Mouse (Mus musculus) liver, postnatal 0 days (tissue): ENCODE measurements at regions not wholly inside any gene's neighbourhood (a gene's known extent, or its start where the extent isn't known, plus 50 kb on each side); places are given as distances from the start of the nearest gene placed in this dataset.

Experiments used
- CTCF ChIP-seq: sonication (generic); IDR thresholded peaks from 2 replicates; pipeline ENCODE4 v1.5.1; 2016; ENCODE audit warnings: antibody characterized with exemption, low read depth
- EP300 ChIP-seq: IDR thresholded peaks from 2 replicates; pipeline ENCODE4 v1.6.1; 2016; ENCODE audit warnings: antibody characterized with exemption, low read depth, mild to moderate bottlenecking

DNA sequence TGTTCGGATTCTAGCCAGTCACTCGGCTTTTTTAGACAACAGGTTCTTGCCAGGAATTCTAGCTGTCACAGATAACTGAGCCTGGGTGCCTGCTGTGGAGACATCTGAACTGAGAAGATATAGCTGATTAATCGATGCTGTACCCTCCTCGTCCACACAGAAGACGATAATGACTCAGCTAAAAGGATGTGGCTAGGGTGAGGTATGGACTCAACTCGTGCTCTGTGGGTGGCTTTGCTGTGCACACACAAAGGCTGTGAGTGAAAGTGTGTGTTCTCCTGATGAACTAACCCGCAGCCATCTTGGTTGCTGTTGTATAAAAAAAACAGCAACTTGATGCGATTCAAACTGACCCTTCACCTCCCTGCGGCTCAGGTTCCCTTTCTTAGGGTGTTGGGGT, 158.8 kb upstream of the Igsf21 start:
- TF ChIP-seq EP300 (no peak), CTCF (no peak)
